Mouse (Mus musculus) heart, postnatal 0 days (tissue): ENCODE measurements around the gene Hoxb2. TPM values are rescaled to one million over a fixed set of nuclear protein-coding genes. Genes with fewer than 3 reads are reported as not detected.

Experiments
- ATAC-seq: fragments of 200-750 bp; cut with Nextera tagmentation; 2 replicates; pipeline ENCODE4 v1.8.0; 2017; ENCODE audit warnings: low read depth, moderate number of reproducible peaks, moderate library complexity; ENCODE audit not compliant: insufficient read depth
- DNase-seq: peaks from one replicate; pipeline ENCODE4 v3.0.0-alpha.2; 2016; ENCODE audit warnings: low spot score
- H3K27ac ChIP-seq: fragments of 300-500 bp; sonication (generic); 2 replicates; pipeline ENCODE4 v1.5.1; 2014; ENCODE audit warnings: low read depth, mild to moderate bottlenecking
- H3K27me3 ChIP-seq: fragments of 300-500 bp; sonication (generic); 2 replicates; pipeline ENCODE4 v1.6.1; 2014; ENCODE audit warnings: low read length, mixed read lengths; ENCODE audit not compliant: control insufficient read depth, insufficient read depth
- H3K36me3 ChIP-seq: fragments of 300-500 bp; sonication (generic); replicated peaks from 2 replicates; pipeline ENCODE4 v1.6.1; 2014; ENCODE audit warnings: low read length, mixed read lengths; ENCODE audit not compliant: control insufficient read depth, insufficient read depth
- H3K4me1 ChIP-seq: fragments of 300-500 bp; sonication (generic); 2 replicates; pipeline ENCODE4 v1.6.1; 2014; ENCODE audit warnings: antibody characterized with exemption; ENCODE audit not compliant: control insufficient read depth, insufficient read depth
- H3K4me2 ChIP-seq: fragments of 300-500 bp; sonication (generic); 2 replicates; pipeline ENCODE4 v1.6.1; 2014; ENCODE audit warnings: low read depth, mild to moderate bottlenecking, low read length, moderate library complexity
- H3K4me3 ChIP-seq: fragments of 300-500 bp; sonication (generic); 2 replicates; pipeline ENCODE4 v1.5.1; 2014; ENCODE audit warnings: low read depth, low read length
- H3K9ac ChIP-seq: fragments of 300-500 bp; sonication (generic); replicated peaks from 2 replicates; pipeline ENCODE4 v1.6.1; 2014; ENCODE audit warnings: low read depth, low read length, mixed read lengths
- H3K9me3 ChIP-seq: fragments of 300-500 bp; sonication (generic); replicated peaks from 2 replicates; pipeline ENCODE4 v1.6.1; 2016; ENCODE audit warnings: low read length; ENCODE audit not compliant: control insufficient read depth
- CTCF ChIP-seq: IDR thresholded peaks from 2 replicates; pipeline ENCODE4 v1.5.1; 2016; ENCODE audit warnings: antibody characterized with exemption, control low read depth, low read depth
- EP300 ChIP-seq: IDR thresholded peaks from 2 replicates; pipeline ENCODE4 v1.6.1; 2016; ENCODE audit warnings: antibody characterized with exemption, low read depth
- WGBS: fragments of 180-500 bp; shearing (Covaris S2); extraction: QIAGEN DNeasy Blood & Tissue Kit; methylation state at CpG from one replicate; pipeline ENCODE4 v1.1.7; 2014; 5-methylcytosine and 5-hydroxymethylcytosine counted together
- polyA plus RNA-seq: library from polyadenylated mRNA; unstranded; fragments of >200 nt; fragmentation: Nextera tagmentation; extraction: Ambion mirVana; gene quantifications from 2 replicates; pipeline ENCODE4 v1.2.1, GENCODE M21; 2015
- total RNA-seq: library from RNA; depleted of rRNA; stranded (reverse); fragments of >200 nt; gene quantifications from 2 replicates; pipeline ENCODE4 v1.2.3, GENCODE M21; 2014; ENCODE audit warnings: low replicate concordance

Hoxb2 gene
- total and polyA plus RNA-seq, 2 experiments from 2014 or later: 0.97 to 3.2 TPM

DNA sequence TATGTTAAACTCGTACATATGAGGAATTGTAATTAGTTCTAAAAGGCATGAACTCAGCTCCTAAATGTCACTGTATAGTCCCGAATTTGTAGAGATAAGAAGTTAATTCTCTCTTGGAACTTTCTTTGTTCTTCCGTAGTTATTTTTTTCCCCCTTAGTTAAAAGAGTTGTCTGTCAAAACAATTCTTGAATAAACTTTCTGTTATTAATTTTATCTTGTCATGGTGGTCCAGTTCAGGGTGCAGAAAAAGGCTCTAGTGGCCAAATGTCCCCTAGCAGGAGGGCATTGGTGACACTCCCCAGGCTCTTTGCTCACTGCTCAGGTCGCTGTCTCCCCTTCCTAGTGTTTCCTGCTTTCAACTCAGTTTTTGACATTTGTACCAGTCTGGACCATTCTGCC lies 2.6 kb upstream of the Hoxb2 start:
- Histone ChIP-seq H3K27ac (no peak overlapping the region), H3K27me3 (peaks cover 98% of the 10 kb centered on the region), H3K9ac (no peak overlapping the region), H3K9me3 (no peaks in the 10 kb centered on the region), H3K4me3 (no peak overlapping the region), H3K36me3 (no peaks in the 10 kb centered on the region), H3K4me1 (no peaks in the 10 kb centered on the region), H3K4me2 (no peak overlapping the region)
- DNase-seq (no peak), ATAC-seq (no peak)
- 35% methylated on average over 4 of the region's 4 CpGs for WGBS
- TF ChIP-seq EP300 (no peak), CTCF (no peak)

DNA sequence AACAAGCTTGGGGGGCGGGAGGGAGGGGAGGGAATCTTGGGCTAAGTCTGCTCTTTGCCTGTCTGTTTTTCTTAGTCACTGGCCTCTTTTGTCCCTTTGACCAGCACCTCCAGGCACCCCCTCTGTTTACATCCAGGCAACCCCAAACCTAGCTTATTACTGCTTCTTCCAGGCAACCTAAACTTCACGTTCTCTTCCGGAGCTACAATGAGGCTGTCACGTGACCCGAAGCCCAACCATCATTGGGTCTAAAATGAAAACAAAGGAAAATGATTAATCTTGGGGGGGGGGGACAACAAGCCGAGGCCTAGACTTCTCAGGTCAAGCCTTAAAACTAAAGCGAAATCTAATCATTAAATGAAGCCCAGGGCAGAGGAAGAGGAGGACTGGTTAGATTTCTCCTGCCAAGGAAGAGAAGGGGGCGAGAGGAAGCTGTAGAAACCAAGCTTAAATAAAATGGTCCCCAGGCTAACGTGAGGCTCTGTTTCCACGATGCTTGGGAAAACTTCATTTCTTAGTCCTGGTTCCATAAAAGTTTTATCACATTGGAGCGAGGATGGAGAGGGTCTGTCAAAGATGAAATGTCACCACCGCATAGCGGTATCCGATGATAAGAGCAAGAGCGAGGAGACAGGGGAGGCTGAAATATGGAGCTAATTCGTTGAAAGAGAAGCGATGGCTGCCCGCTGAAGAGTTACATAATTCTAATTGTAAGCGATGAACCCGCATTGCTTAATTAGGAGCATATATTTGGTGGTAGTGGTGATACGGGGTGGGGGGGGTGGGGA lies 2.0 kb upstream of the Hoxb2 start:
- H3K27me3 ChIP-seq: peaks cover 98% of the 10 kb centered on the region
- H3K4me3 ChIP-seq: no peak overlapping the region
- WGBS: 22% methylated on average over 21 of the region's 21 CpGs
- no peaks in the 10 kb centered on the region for H3K4me1 ChIP-seq
- no peak overlapping the region for H3K27ac ChIP-seq
- ATAC-seq: no peak
- no peaks in the 10 kb centered on the region for H3K9me3 ChIP-seq
- no peak overlapping the region for H3K9ac ChIP-seq
- no peaks in the 10 kb centered on the region for H3K36me3 ChIP-seq
- TF ChIP-seq EP300: no peak
- TF ChIP-seq CTCF: no peak
- H3K4me2 ChIP-seq: no peak overlapping the region
- DNase-seq: no peak

DNA sequence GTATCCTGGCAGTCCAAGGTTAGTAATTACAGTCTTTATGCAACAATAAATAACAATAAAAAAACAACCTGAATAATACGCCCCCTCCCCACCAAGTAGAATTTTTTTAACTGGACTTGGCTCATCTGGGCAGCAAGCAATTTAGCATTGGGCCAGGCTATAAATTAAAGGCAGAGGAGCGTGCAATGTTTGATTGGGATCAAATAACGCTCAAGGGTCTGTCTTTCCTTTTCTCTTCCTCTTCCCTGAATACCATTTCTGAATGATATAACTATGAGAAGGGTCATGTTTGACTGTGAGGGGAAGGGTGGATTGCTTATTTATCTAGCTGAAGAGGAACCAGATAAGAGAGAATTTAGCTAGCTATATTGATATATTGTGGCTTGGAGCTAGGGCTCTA lies 1.3 kb upstream of the Hoxb2 start:
- DNase-seq: no peak
- Histone ChIP-seq H3K4me1 (no peaks in the 10 kb centered on the region), H3K9ac (no peak overlapping the region), H3K27me3 (peaks cover 98% of the 10 kb centered on the region), H3K9me3 (no peaks in the 10 kb centered on the region), H3K27ac (no peak overlapping the region), H3K36me3 (no peaks in the 10 kb centered on the region), H3K4me2 (no peak overlapping the region), H3K4me3 (no peak overlapping the region)
- TF ChIP-seq EP300 (no peak), CTCF (no peak)
- ATAC-seq: no peak
- WGBS: 71% methylated on average over 3 of the region's 3 CpGs

DNA sequence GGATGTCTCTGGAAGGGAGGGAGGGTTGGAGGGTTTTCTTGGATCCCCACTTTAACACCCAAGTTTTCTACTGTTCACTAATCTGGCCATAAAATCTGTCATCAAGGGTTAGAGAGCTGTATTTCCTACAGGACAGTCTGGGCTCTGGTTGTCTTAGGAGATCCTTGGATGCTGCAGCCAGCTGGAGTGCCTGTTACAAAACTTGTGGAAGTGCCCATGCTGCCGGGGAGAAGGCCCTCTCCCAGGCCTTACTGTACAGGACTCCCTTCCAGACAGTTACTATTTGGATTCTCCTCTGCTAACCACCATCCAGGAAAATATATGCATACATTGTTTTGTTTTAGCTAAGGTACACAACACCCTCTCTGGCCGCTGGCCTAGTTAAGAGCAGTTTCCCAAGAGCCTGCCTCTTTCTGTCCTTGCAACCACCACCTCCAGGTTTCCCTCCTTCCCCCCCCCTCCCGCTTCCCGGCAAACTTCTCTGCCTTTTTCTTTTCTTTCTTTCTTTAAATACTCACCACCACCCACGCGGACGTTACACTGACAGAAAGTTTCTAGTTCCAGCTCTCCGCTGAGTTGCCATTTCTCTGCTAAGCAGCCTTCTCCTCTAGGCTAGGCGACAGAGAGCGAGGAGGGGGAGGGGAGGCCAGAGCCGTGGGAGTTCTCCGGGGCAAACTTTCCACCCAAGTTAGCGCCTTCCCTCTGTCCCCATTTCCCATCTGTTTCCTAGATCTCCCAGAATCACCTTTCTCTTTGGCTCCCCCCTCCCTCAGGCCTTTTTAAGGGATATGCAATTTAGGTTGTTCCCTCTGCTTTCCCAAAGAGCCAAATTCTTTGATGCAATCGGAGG lies 609 bp upstream of the Hoxb2 start:
- no peak for TF ChIP-seq EP300
- no peak for TF ChIP-seq CTCF
- H3K27me3 ChIP-seq: peaks cover 98% of the 10 kb centered on the region
- no peaks in the 10 kb centered on the region for H3K9me3 ChIP-seq
- WGBS: 33% methylated on average over 14 of the region's 14 CpGs
- H3K9ac ChIP-seq: no peak overlapping the region
- H3K4me3 ChIP-seq: no peak overlapping the region
- H3K4me1 ChIP-seq: no peaks in the 10 kb centered on the region
- H3K27ac ChIP-seq: no peak overlapping the region
- H3K4me2 ChIP-seq: no peak overlapping the region
- no peak for DNase-seq
- no peak for ATAC-seq
- no peaks in the 10 kb centered on the region for H3K36me3 ChIP-seq

DNA sequence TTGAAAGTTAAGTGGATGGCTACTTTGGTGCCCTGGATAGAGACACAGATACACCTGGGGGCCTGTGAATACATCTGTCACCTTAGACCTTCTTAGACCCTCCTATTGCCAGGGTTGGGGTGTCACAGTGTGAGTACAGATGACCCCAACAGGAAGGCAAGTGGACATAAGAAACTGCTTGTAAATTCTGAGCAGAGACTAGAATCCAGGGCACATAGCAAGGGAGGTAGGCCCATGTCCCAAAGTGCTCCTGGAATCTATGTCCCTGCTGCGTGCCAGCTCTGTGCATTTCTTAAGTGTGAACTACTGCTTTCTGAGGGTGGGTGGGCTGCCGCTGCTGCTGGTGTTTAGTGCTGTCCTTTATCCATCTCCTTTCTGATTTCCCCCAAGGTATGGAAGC lies 466 bp downstream of the Hoxb2 start:
- Histone ChIP-seq H3K9ac (no peak overlapping the region), H3K4me1 (no peaks in the 10 kb centered on the region), H3K27ac (no peak overlapping the region), H3K4me3 (no peak overlapping the region), H3K36me3 (no peaks in the 10 kb centered on the region), H3K4me2 (no peak overlapping the region), H3K27me3 (peaks cover 96% of the 10 kb centered on the region), H3K9me3 (no peaks in the 10 kb centered on the region)
- no peak for TF ChIP-seq CTCF
- TF ChIP-seq EP300: no peak
- no peak for ATAC-seq
- no peak for DNase-seq
- 78% methylated on average over 2 of the region's 2 CpGs for WGBS
